Mouse (Mus musculus): ENCODE results near the gene Adam17. TPM values are rescaled to one million over a fixed set of nuclear protein-coding genes. Genes with fewer than 3 reads are reported as not detected.

The Adam17 gene
- total RNA-seq, 2 experiments from 2014 or later = 45.9 to 56.9 TPM

- peak; percentile 91 to 95 for DNase-seq
Measured at GRCm38 (mm10) chr12:21315923-21316868, 57.2 kb downstream of the Adam17 start, which contains the start of gene Iah1. Gene Iah1 (plus strand): TSS chr12:21316389.

DNA sequence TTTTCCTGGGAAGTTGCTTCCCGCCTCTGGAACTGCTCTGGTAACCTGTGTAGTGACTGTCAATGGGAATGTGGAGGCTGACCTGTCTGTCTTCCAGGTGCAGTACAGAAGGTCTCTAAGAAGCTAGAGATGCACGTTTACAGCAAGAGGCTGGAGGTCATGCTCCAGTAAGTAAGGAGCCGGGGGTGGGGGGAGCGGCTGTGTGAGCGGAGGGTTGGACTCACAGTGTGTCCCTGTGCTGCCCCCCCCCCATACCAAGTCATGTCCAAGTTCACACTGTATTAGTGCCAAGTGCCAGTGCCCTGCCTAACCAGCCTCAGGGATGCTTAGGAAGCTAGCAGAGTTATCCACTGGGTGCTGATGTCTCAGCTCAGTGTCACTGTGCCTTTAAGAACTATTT is 61.2 kb downstream of the Adam17 start:
- DNase-seq = no peak

DNA sequence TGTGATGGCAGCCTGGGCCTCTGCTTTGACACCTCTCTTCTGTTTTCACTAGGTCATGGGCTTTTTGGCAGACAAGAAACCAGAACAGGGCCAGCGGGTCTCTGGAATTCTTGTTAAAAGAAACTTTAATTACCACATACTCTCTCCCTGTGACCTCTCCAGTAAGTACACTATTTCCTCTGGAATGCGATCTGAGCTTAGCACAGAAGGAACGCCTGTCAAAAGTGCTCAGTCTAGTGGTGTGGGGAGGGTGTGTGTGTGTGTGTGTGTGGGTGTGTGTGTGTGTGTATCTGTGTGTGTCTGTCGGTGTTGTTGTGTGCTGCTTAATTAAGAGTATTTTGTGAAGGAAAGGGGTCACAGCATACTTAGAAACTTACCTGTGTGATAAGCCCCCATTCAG is 66.7 kb downstream of the Adam17 start:
- DNase-seq = no peak

- DNase-seq = no peak
Measured at GRCm38 (mm10) chr12:21305741-21306140, 67.7 kb downstream of the Adam17 start.

- DNase-seq = no peak
Measured at GRCm38 (mm10) chr12:21302361-21302783, 71.1 kb downstream of the Adam17 start.

GRCm38 (mm10) chr12:21301932-21302331 is 71.5 kb downstream of the Adam17 start:
- no peak for DNase-seq

DNA sequence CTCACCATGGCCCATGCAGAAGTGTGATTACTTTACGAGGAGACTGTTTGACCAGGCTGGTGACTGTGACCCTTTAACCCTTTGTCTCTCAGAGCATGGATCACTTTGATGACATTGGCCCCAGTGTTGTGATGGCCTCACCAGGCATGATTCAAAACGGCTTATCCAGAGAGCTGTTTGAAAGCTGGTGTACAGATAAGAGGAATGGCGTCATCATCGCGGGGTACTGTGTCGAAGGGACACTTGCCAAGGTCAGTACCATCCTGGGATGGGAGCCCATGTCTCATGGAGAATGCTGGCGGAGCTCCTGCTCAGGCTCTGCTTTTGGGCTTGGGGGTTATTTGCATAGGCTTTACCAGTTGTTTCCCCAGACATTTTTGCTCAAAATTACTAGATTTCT is 72.1 kb downstream of the Adam17 start:
- peak; percentile 69 to 81 for DNase-seq

DNA sequence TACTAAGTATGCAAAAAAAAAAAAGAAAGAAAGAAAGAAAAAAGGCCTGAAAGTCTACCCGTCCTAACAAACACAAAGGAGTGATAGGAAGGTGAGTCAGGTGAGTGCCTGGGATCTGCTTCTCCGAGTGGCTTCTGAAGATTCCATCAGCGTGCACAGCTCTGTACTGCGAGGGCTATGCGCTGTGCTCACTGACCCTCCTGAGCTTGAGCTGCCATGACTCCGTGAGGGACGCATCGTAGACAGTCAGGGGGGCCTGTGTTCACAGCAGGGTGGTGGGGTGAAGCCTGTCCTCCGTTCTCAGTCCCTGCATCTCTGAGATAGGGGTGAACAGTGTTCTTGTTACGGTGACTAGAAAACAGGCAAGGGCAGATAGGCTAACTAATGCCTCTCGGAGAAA is 74.6 kb downstream of the Adam17 start:
- no peak for DNase-seq

DNA sequence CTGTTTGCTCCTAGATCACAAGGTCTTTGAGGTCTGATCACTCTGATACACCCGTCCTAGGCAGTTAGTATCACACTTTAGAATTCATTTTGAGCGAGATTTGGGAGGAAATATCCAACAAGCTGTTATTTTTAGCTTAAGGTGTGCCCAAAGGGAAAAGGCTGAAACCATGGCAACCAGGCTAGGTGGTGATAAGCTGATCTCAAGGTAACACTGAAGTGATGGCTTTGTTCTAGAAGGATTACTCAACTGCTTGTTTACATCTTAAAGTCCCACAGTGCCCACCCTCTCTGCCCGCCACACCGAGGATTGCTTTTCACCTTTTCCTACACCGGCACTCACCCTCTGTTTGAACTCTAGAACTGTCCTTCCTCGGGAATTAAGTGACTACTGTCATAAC is 83.8 kb downstream of the Adam17 start:
- no peak for DNase-seq

GRCm38 (mm10) chr12:21288716-21289395 is 84.6 kb downstream of the Adam17 start:
- no peak for DNase-seq

- DNase-seq = peak in 1 of 2 experiments; percentile 45
Measured at GRCm38 (mm10) chr12:21286712-21287650, 86.5 kb downstream of the Adam17 start.

- DNase-seq = peak; percentile 99
Measured at GRCm38 (mm10) chr12:21286243-21286622, 87.2 kb downstream of the Adam17 start, which contains the start of gene Itgb1bp1. Gene Itgb1bp1 (minus strand): TSS chr12:21286284.

DNA sequence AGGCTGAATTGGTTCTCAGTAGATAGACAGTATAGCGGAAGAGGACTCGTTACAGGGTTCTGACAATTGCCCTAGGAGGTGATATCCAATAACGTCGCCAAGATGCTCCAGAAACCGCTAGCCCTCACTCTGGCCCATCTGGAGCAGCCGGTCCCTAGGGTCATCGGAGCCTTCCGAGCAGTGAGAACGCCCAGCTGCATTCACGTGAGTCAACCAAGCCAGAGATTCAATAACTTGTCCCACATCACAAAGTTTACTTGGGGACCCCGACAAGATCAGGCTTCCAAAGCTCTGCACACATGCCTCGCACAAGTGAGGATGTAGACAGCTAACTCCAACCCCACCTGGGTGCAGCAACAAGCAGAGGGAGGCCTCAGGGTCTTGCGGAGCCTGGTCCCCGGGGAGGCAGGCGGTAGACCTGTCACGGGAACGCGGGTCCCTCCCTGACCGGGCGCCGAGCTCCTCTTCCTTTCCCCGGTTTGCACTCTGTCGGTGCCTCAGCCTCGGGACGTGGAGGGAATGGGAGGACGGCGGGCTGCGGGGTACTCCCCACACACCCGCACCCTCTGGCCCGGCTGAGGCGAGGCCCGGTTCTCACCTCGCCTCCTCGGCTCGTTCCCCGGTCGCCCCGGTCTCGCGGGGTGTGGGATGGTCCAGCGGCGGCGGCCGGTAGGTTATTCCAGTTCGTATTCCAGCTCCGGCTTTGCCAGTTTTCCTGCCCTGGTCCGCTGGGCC is 87.8 kb downstream of the Adam17 start:
- peak in 1 of 2 experiments; percentile 83 for DNase-seq

GRCm38 (mm10) chr12:21284761-21285441 is 88.5 kb downstream of the Adam17 start, which contains the start of gene Cpsf3:
Gene Cpsf3 (plus strand): TSS chr12:21285391.
- DNase-seq = no peak

DNA sequence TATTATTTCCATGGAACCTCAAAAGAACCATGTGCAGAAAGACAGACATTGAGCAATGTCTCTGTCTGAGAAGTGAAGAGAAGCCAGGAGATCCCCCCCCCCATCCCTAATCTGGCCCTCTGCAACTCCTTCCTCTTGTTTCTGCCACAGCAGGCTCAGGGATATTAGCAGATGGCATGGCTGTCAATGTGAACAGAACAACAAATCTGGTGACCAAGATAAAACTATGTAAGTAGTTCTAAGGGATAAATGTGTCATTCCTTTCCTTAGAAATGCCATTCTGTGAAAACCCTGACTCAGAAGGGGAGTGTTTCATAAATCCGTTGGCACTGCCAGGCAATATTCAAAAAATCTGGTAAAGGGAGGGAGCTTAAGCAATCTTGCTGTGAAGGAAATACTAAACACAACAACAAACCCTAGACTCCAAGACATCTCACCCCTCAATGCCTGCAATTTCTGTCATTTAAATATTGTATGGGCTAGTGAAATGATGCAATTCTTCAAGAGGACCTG is 96.0 kb downstream of the Adam17 start:
- no peak for DNase-seq

GRCm38 (mm10) chr12:21274446-21274845 is 99.0 kb downstream of the Adam17 start:
- peak; percentile 27 to 34 for DNase-seq
